Mouse (Mus musculus): ENCODE measurements at regions not wholly inside any gene's neighbourhood (a gene's known extent, or its start where the extent isn't known, plus 50 kb on each side); places are given as distances from the start of the nearest gene placed in this dataset.

- WGBS, result 67% methylated on average over 7 of the region's 7 CpGs
- no peak for ATAC-seq (ENCODE audit: insufficient number of reproducible peaks, low FRiP score, low TSS enrichment, low read depth)
These were observed 241.6 kb upstream of the Hs6st1 start for GRCm38 (mm10) chr1:35826575-35827114.

GRCm38 (mm10) chr1:35827471-35827870, 240.7 kb upstream of the Hs6st1 start:
- WGBS, result 57% methylated on average over 3 of the region's 3 CpGs
- Histone ChIP-seq H3K4me1 (peaks cover 16% of the 10 kb centered on the region), H3K27me3 (no peaks in the 10 kb centered on the region), H3K36me3 (no peaks in the 10 kb centered on the region), H3K9ac (no peak overlapping the region), H3K27ac (no peak overlapping the region), H3K4me2 (no peak overlapping the region), H3K4me3 (no peak overlapping the region), H3K9me3 (no peaks in the 10 kb centered on the region)
- no peak for ATAC-seq (ENCODE audit: insufficient number of reproducible peaks, low FRiP score, low TSS enrichment, low read depth)

More at GRCm38 (mm10) chr1:35826575-35827114, 241.6 kb upstream of the Hs6st1 start:
- H3K27ac ChIP-seq, result no peak overlapping the region
- H3K36me3 ChIP-seq, result no peaks in the 10 kb centered on the region
- H3K4me2 ChIP-seq, result no peak overlapping the region
- H3K9ac ChIP-seq, result no peak overlapping the region
- no peaks in the 10 kb centered on the region for H3K27me3 ChIP-seq
- no peaks in the 10 kb centered on the region for H3K9me3 ChIP-seq
- H3K4me1 ChIP-seq, result peaks cover 16% of the 10 kb centered on the region
- no peak overlapping the region for H3K4me3 ChIP-seq

GRCm38 (mm10) chr1:35834180-35834579, 234.0 kb upstream of the Hs6st1 start:
- H3K4me1 ChIP-seq, result no peaks in the 10 kb centered on the region
- ATAC-seq (ENCODE audit: insufficient number of reproducible peaks, low FRiP score, low TSS enrichment, low read depth), result no peak

GRCm38 (mm10) chr1:35836552-35836951, 231.6 kb upstream of the Hs6st1 start:
- Histone ChIP-seq H3K4me1 (no peaks in the 10 kb centered on the region), H3K4me3 (no peak overlapping the region), H3K4me2 (no peak overlapping the region), H3K27ac (no peak overlapping the region), H3K9ac (no peak overlapping the region), H3K9me3 (0 out of 2 replicates have a peak, but pooled peaks cover 3% of the 10 kb centered on the region), H3K27me3 (no peaks in the 10 kb centered on the region), H3K36me3 (no peaks in the 10 kb centered on the region)
- WGBS, result 64% methylated on average over 5 of the region's 5 CpGs
- ATAC-seq (ENCODE audit: insufficient number of reproducible peaks, low FRiP score, low TSS enrichment, low read depth), result no peak

More at GRCm38 (mm10) chr1:35834180-35834579, 234.0 kb upstream of the Hs6st1 start:
- Histone ChIP-seq H3K9me3 (no peaks in the 10 kb centered on the region), H3K27ac (no peak overlapping the region), H3K36me3 (no peaks in the 10 kb centered on the region), H3K4me3 (no peak overlapping the region), H3K9ac (no peak overlapping the region), H3K27me3 (no peaks in the 10 kb centered on the region), H3K4me2 (no peak overlapping the region)
- 71% methylated on average over 7 of the region's 7 CpGs for WGBS

GRCm38 (mm10) chr1:35838625-35839024, 229.6 kb upstream of the Hs6st1 start:
- Histone ChIP-seq H3K4me2 (no peak overlapping the region), H3K27me3 (no peaks in the 10 kb centered on the region), H3K36me3 (no peaks in the 10 kb centered on the region), H3K27ac (no peak overlapping the region), H3K9ac (no peak overlapping the region), H3K4me1 (no peaks in the 10 kb centered on the region), H3K4me3 (no peak overlapping the region), H3K9me3 (0 out of 2 replicates have a peak, but pooled peaks cover 3% of the 10 kb centered on the region)
- 88% methylated on average over 3 of the region's 3 CpGs for WGBS
- ATAC-seq (ENCODE audit: insufficient number of reproducible peaks, low FRiP score, low TSS enrichment, low read depth), result no peak

GRCm38 (mm10) chr1:35839446-35839845, 228.8 kb upstream of the Hs6st1 start:
- Histone ChIP-seq H3K27me3 (no peaks in the 10 kb centered on the region), H3K4me2 (no peak overlapping the region), H3K4me3 (no peak overlapping the region), H3K9ac (no peak overlapping the region), H3K27ac (no peak overlapping the region), H3K9me3 (0 out of 2 replicates have a peak, but pooled peaks cover 3% of the 10 kb centered on the region), H3K36me3 (no peaks in the 10 kb centered on the region), H3K4me1 (no peaks in the 10 kb centered on the region)
- no peak for ATAC-seq (ENCODE audit: insufficient number of reproducible peaks, low FRiP score, low TSS enrichment, low read depth)
- 70% methylated on average over 6 of the region's 6 CpGs for WGBS

- WGBS, result 93% methylated on average over 2 of the region's 2 CpGs
- Histone ChIP-seq H3K27me3 (no peaks in the 10 kb centered on the region), H3K27ac (no peak overlapping the region), H3K4me3 (no peak overlapping the region), H3K9ac (no peak overlapping the region), H3K36me3 (no peaks in the 10 kb centered on the region), H3K4me1 (no peaks in the 10 kb centered on the region), H3K4me2 (no peak overlapping the region), H3K9me3 (0 out of 2 replicates have a peak, but pooled peaks cover 3% of the 10 kb centered on the region)
- no peak for ATAC-seq (ENCODE audit: insufficient number of reproducible peaks, low FRiP score, low TSS enrichment, low read depth)
These were observed 226.6 kb upstream of the Hs6st1 start for GRCm38 (mm10) chr1:35841626-35842025.

- 0 out of 2 replicates have a peak, but pooled peaks cover 3% of the 10 kb centered on the region for H3K9me3 ChIP-seq
- 88% methylated on average over 4 of the region's 4 CpGs for WGBS
- H3K4me1 ChIP-seq, result no peaks in the 10 kb centered on the region
- no peak overlapping the region for H3K4me2 ChIP-seq
- H3K27ac ChIP-seq, result no peak overlapping the region
- ATAC-seq (ENCODE audit: insufficient number of reproducible peaks, low FRiP score, low TSS enrichment, low read depth), result no peak
- H3K27me3 ChIP-seq, result no peaks in the 10 kb centered on the region
- no peaks in the 10 kb centered on the region for H3K36me3 ChIP-seq
- H3K9ac ChIP-seq, result no peak overlapping the region
- H3K4me3 ChIP-seq, result no peak overlapping the region
These were observed 225.5 kb upstream of the Hs6st1 start for GRCm38 (mm10) chr1:35842707-35843106.

GRCm38 (mm10) chr1:35843566-35843965, 224.6 kb upstream of the Hs6st1 start:
- Histone ChIP-seq H3K9ac (no peak overlapping the region), H3K4me3 (no peak overlapping the region), H3K36me3 (no peaks in the 10 kb centered on the region), H3K4me2 (no peak overlapping the region), H3K4me1 (no peaks in the 10 kb centered on the region), H3K9me3 (0 out of 2 replicates have a peak, but pooled peaks cover 3% of the 10 kb centered on the region), H3K27ac (no peak overlapping the region), H3K27me3 (no peaks in the 10 kb centered on the region)
- 82% methylated on average over 3 of the region's 3 CpGs for WGBS
- ATAC-seq (ENCODE audit: insufficient number of reproducible peaks, low FRiP score, low TSS enrichment, low read depth), result no peak

- Histone ChIP-seq H3K4me1 (no peaks in the 10 kb centered on the region; the same call in 1 of the 2 replicates), H3K27ac (no peak overlapping the region), H3K9me3 (0 out of 2 replicates have a peak, but pooled peaks cover under 1% of the 10 kb centered on the region), H3K4me3 (no peak overlapping the region), H3K27me3 (no peaks in the 10 kb centered on the region), H3K36me3 (no peaks in the 10 kb centered on the region), H3K9ac (no peak overlapping the region), H3K4me2 (no peak overlapping the region)
- no peak for ATAC-seq (ENCODE audit: insufficient number of reproducible peaks, low FRiP score, low TSS enrichment, low read depth)
- 64% methylated on average over 11 of the region's 11 CpGs for WGBS
These were observed 221.8 kb upstream of the Hs6st1 start for GRCm38 (mm10) chr1:35846224-35846936.

GRCm38 (mm10) chr1:35848160-35848954, 219.8 kb upstream of the Hs6st1 start:
- H3K9ac ChIP-seq, result no peak overlapping the region
- H3K4me3 ChIP-seq, result no peak overlapping the region
- no peak overlapping the region for H3K4me2 ChIP-seq
- no peaks in the 10 kb centered on the region for H3K36me3 ChIP-seq
- no peaks in the 10 kb centered on the region for H3K27me3 ChIP-seq
- no peak overlapping the region for H3K27ac ChIP-seq
- 79% methylated on average over 12 of the region's 12 CpGs for WGBS
- no peaks in the 10 kb centered on the region; the same call in 1 of the 2 replicates for H3K4me1 ChIP-seq
- ATAC-seq (ENCODE audit: insufficient number of reproducible peaks, low FRiP score, low TSS enrichment, low read depth), result no peak
- no peaks in the 10 kb centered on the region for H3K9me3 ChIP-seq
